Mouse (Mus musculus): ENCODE measurements around the gene Arid2.
"Not testable (repeated sequence)": the region's sequence is repeated elsewhere in the genome, so short reads cannot be mapped to it uniquely, and the experiment has no call there.

Arid2 gene

DNA sequence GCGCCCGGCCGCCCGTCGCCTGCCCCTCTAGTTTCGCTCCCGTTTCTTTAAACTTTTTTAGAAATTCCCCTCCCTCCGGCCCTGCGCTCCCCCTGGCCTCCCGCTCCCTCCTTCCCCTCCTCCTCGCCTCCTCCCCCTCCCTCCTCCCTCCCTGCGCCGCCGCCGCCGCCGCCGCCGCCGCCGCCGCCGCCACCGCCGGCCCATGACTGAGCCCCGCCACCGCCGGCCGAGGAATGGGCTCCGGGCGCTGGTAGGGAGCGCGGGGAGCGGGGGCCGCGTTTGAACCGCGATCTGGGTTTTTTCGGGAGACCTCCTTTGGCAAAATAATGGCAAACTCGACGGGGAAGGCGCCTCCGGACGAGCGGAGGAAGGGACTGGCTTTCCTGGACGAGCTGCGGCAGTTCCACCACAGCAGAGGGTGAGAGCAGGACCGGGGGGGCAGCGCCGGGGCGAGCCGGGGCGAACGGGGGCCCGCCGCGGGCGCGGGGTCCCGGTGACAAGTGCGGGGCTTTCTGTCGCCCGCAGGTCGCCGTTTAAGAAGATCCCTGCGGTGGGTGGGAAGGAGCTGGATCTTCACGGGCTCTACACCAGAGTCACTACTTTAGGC lies at the start of gene Arid2:
Arid2 (plus strand) TSS at position 150 of the 607 bp plus-strand sequence.
- peak; percentile 83 for DNase-seq (ENCODE audit: extremely low spot score, low spot score)

DNA sequence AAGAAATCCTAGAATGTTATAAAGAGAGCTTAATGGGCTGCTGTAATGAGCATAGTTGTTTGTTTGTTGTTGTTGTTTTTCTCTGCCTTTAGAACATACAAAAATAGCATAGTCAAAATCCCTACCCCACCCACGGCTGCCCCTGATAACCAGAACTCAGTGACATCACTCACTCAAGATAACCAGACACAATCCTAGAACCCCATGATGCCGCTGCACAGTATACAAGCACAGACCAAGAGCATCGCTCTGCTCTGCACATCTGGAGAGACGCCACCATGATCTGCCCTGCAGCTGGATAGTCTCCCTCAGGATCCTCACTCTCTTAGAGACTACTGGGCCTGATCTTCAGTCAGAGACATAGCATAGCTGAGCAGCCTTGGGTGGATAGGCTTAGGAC lies 49.2 kb upstream of the Arid2 start:
- no peak for DNase-seq (ENCODE audit: extremely low spot score, low spot score)

DNA sequence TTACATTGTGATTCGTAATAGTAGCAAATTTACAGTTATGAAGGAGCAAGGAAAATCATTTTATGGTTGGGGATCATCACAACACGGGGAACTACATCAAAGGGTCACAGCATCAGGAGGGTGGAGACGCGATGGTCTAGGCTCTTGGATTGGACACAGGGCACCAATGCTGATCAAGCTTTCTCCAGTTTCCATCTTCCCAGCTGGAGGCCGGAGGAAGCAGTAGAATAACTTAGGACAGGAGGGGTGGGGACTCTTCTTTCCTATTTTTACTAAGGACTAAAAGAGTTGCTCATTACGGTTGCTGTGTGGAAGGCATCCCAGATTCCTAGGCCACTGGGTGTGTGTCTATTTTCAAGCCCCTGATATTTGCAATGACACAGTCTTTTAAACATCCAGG lies 43.1 kb upstream of the Arid2 start:
- DNase-seq (ENCODE audit: extremely low spot score, low spot score), result no peak

DNA sequence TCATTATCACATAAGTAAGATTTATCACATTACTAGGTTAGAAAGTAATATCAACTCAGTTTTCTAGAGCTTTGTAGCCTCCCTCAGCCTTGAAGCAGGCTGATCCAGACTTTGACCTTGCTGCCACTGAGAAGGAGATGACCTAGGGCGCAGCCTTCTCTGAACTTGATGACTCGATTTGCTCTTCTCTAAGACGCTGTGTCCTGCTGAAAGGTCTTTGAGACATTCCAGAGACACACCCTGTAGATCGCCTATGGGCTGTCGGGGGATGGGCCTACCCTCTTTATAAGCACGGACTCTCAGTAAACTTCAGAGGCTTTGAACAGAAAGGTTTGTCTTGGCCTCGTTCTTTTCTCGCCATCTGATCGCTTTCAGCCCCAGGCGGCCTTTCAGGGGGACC lies 42.6 kb upstream of the Arid2 start:
- DNase-seq (ENCODE audit: extremely low spot score, low spot score), result not testable (repeated sequence)

DNA sequence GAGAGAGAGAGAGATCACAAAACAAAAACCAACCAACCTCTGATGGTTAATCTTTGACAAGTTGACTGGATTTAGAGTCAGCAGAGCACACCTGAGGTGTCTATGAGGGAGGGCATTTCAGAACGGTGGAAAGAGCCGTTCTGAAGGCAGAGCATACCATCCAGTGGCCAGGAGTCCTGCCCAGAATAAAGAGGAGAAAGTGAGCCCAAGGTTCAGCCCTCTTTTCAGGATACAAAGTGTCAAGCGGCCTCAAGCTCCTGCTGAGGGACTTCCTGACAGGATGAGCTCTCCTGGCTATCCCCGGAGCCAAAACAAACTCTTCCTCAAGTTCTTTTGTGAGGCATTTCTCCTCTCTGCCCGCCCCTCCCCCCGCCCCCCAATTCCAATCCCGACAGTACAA lies 33.5 kb upstream of the Arid2 start:
- DNase-seq (ENCODE audit: extremely low spot score, low spot score), result no peak

DNA sequence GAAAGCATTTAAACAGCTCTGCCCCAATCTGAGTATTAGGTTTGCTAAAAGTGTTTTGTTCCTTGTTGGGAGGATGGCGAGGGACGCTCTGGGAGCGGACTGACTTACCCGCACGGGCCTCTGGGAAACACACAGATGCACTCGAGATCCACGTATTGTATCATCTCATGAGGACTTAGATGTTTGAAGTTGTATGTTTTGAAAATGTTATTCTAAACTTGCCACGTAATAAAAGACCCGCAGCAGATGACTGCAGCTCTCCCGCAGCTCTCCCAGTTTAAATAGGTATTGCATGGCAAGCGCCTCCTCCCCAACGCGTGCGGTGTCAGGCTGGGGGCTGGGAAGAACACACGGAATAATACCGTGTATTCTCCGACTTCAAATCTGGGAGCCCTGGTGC lies 33.0 kb upstream of the Arid2 start:
- peak; percentile 34 for DNase-seq (ENCODE audit: extremely low spot score, low spot score)

DNA sequence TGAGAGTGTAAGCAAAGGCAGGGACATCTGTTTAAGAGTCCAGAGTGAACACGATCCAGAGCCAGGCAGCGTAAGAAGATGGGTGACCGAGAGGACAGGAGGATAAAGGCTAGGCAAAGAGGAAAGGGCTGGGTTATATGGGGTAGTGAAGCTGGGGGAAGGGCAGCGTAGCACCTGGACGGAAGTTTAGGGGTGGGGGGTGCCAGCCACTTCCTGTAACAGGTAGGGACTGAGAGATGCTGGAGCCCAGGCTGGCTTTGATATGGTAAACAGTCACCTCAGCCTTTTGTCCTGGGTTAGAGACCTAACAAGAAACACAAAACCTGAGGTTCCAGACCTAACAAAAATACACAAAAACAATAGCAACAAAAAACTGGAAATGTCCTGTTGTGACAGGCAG lies 29.5 kb upstream of the Arid2 start:
- no peak for DNase-seq (ENCODE audit: extremely low spot score, low spot score)

DNA sequence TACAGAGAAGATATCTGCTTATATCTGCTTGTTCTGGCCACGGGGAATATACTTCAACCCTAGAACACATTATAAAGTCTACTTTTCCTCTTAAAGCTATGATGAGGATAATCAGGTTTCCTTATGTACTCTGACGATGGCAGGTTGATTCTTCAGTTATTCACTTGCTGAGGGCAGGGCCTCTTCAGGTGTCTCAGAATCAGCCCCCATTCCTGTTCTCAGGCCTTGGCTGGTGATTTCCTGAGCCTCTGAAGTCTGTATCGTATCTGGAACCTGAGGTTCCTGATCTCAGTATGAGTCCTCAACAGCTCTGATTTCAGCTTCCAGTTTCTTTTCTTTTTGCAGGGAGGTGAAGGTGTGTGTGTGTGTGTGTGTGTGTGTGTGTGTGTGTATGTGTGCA lies 22.7 kb upstream of the Arid2 start:
- DNase-seq (ENCODE audit: extremely low spot score, low spot score), result no peak

DNA sequence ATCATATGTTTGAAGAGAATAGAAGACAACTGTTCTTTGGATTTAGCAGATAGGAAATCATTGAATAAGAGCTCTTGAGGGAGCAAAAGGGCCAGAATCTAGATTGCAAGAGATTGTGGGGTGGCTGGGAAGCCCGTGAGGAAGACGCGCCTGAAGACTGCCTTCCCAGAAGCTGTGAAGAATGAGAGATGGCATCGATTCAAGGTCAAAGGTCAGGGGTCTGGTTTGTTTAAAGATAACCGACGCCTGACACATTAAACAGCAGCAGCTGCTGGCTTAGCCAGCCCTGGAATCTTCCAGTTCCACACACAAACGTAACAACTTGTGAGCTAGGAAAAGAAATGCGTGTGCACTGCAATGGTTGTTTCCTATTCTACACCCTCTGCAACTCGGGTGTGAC lies 19.4 kb upstream of the Arid2 start:
- DNase-seq (ENCODE audit: extremely low spot score, low spot score), result no peak

DNA sequence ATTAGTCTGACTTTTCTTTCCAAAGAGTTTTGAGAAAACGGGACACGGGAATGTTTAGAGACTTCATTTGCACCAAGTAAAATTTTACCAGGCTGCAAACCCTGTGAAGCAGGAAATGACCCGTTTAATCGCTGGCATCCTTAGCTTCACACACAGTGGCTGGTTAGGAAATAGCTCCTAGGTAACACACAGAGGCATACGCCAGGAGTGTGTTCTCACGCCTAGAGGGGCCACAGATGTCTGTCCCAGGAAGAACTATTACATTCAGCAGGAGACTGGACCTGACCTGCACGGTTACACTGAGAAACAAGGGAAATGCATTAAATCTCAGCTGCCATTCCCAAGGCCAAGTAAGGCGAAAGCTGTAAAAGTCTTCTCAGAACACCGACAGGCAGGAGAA lies 18.7 kb upstream of the Arid2 start:
- DNase-seq (ENCODE audit: extremely low spot score, low spot score), result no peak

DNA sequence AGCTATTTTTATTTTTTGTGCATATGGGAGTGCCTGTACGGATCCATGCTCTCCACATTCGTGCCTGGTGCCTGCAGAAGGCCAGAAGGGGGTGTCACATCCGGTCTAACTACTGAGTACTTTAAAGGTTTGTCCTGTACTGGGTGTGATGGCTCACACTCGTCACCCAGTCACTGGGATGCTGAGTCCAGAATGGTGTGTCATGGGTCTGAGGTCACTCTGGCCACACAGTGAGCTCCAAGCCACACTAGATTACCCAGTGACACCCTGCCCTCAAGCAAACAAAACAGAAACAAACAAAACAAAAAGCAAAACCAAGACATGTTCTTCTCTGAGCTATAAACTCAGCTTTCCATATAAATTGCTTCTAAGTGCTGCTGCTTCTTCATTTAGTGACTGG lies 17.9 kb upstream of the Arid2 start:
- DNase-seq (ENCODE audit: extremely low spot score, low spot score), result no peak

DNA sequence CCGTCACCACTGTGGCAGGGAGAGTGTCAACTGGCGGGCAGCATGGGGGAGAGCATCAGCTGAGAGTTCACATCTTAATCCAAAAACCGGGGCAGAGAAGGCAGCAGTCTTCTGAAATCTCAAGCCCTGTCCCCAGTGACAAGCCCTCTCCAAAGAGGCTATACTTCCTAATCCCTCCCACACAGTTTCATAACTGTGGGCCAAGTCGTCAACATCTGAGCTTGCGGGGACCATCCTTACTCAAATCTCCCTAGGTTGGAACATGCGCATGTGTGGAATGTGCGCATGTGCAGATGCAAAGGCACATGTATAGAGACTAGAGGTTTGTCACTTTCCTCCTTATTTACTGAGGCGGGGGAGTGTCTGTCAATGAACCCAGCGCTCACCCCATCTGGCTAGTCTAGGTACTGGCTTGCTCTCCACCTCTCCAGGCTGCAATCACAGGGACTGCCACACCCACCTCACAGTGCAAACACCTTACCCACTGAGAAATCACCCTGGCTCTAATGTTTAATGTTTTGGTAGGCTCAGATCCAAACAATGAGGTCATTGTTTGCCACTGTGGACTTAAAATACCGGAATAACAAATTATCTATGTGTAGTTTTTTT lies 16.9 kb upstream of the Arid2 start:
- no peak for DNase-seq (ENCODE audit: extremely low spot score, low spot score)

DNA sequence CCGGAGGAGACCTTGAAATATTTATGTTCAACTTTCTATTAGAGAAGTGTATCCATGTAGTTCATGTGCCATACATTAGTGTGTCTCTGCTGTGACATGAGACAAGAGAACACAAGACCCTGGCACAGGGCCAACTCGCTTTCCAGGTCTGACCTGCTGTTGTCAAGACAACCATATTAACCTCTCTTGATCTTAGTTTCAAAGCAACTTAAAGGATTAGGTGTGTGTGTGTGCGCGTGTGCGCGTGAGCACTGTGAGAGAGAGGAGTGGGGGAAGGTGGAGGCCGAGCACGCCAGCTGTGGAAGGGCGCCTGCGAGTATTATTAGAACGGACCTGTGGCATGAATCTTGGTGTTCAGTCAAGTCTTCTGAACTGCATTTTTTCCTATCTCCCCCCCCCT lies 15.0 kb upstream of the Arid2 start:
- DNase-seq (ENCODE audit: extremely low spot score, low spot score), result no peak

DNA sequence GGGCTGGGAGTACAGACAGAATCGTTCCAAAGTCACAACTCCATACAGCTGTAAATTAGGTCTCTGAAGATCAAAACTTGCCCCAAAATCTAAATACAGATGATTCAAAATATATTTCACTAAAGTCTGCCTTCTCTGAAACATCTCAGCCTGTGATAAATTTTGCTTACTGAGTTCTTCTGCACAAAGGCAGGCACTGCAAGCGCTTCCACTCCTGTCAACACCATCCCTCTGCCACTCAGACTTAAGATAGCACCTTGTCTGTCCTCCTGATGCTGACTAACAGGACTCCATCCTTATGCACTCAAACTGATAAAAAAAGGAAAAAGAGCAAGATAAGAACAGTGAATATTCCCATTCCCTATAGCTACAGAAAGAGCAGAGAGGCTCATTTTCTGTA lies 13.0 kb upstream of the Arid2 start:
- DNase-seq (ENCODE audit: extremely low spot score, low spot score), result no peak

DNA sequence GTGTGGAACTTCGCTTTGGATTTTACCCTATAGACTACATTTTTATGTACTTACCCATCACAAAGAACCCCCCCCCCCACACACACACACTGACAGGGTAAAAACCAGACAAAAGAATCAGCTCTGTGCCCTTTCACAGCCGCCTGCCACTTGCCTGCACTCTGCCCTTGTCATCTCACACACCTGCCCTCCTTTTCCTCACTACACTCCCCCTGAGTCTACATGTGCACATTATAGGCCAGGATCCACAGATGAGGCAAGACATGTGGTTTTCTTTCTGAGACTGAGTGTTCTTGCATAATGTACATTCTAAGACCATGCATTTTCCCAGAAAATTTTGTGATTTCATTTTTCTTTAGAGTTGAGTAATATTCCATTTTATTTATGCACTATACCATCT lies 12.1 kb upstream of the Arid2 start:
- no peak for DNase-seq (ENCODE audit: extremely low spot score, low spot score)

DNA sequence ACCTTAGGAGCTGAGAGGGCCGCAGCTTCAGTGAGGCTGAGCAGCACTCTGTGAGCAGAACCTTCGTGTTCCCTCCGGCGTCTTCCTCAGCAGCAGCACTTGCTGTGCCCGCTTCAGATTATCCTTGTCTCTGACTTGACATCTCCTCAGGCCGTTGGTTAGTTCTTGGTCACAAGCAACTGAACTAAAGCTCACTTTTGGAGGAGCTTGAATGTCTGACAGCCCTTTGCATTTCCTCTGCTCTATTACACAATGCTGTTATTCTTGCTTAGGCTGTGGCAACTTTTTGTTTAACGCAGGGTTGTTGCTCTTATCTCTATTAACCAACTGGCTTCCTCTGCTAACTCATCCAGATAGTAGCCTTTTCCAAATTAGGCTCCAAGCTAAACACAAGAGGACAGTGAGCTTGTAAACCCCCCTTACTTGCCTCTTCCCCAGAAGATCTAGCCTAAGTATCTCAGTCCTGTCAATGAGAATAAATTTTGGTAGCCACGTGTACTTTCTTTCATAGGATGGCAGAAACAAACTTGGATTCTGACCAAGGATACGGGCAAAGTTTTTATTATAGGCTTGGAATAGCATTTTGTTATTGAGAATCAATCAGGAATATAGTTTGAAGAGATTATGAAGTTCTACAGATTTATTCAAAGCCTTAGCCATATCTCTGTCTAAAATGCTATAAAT lies 11.4 kb upstream of the Arid2 start:
- no peak for DNase-seq (ENCODE audit: extremely low spot score, low spot score)

DNA sequence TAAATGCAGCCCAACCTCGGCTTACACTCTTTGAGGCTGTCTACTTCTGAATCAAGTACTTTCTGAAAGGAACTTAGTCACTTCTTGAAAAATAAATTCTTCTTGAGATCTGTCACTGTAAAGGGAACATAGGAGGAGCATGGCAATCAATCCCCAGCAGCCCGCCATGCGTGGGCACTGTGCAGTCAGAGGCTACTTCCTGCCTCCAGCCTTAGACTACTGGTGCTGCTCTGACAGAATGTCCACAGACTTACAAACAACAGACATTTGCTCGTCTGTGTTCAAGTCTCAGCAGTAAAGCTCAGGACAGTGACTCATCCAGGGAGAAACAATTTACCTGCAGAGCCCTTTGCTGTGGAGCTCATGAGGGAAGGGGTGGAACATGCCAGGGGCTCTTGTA lies 10.3 kb upstream of the Arid2 start:
- DNase-seq (ENCODE audit: extremely low spot score, low spot score), result no peak

DNA sequence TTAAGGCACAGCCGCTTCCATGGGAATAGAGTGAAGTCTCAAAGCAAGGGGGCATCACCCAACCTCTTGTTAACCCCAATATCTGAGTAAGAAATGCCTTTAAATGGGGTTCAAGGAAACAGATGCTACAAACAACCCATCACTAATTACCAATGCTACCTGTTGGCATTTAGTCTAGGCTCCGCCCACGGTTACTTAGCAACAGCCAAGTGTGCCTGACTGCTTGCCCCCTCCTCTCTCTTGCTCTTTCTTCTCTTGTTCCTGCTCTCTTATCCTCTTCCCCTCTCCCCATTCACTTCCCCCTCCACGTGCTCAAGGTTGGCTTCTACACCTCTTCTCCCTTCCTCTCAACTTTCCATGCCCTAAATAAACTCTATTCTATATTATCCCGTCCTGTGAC lies 6.1 kb upstream of the Arid2 start:
- no peak for DNase-seq (ENCODE audit: extremely low spot score, low spot score)

DNA sequence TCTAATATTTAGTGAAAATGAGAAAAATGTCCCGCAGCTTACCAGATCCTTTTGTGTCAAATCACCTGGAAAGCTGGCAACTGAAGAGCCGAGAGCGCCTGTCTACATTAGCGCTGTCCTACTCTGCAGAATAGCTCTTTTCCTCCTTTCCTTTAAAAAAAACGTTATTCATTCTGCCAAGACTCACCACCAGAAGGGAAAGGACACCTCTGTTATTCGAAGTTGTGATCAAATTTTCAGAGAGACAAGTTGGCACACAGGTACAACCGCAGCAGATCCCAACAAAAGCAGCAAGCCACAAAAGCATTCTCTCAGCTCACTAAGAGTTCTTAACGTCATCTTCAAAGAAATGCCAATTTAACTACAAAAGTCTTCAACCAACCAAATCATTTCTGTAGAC lies 4.2 kb upstream of the Arid2 start:
- no peak for DNase-seq (ENCODE audit: extremely low spot score, low spot score)

DNA sequence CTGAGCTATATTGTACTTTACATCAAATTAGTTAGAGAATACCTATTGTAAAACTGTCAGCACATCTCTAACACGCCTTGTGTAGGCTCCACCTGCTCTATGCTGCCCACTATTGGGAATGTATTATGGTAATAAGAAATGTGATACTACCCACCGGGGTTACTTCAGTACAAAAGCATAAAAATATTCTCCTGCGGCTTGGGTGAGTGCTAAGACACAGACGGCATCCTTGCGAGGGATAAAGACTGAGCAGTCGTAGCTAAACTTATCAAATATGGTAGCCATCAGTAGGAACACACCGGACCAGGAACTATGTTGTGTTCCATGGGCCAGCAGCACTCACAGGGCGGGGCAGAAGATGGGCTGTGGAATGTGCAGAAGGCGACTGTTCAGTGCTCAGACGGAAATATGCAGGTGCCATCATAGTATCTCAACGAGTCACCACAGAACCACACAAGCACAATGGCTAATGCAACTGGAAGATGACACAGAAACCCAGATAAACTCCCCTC lies 3.3 kb upstream of the Arid2 start:
- DNase-seq (ENCODE audit: extremely low spot score, low spot score), result peak; percentile 46

DNA sequence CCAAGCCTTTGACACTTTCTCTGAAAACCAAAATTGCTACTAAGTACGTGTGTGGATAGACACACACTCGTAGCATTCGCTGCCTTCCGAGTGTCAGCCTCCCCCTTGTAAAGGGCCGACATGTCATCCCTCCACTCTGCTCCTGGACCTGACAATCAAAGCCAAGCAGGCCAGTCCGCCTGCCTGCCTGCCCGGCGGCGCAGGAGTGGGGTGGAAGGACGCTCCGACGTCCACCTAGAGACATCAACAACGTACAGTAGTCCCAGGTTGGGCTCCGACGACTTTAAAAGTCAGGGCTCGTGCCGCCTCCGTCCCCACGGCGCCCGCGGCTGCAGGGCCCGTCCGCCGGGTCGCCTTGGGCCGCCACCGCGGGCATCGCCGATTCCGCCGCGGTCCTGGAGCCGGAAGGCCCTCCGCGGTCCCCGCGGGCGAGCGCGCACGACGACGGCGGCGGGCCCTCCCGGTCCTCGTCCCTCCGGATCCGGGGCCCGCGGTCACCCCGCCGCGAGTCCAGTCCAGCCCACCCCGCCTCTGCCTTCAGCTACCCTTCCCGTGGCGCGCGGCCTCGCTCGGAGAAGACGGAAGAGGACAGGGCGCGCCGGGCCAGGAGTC lies 2.5 kb upstream of the Arid2 start:
- peak; percentile 75 for DNase-seq (ENCODE audit: extremely low spot score, low spot score)

DNA sequence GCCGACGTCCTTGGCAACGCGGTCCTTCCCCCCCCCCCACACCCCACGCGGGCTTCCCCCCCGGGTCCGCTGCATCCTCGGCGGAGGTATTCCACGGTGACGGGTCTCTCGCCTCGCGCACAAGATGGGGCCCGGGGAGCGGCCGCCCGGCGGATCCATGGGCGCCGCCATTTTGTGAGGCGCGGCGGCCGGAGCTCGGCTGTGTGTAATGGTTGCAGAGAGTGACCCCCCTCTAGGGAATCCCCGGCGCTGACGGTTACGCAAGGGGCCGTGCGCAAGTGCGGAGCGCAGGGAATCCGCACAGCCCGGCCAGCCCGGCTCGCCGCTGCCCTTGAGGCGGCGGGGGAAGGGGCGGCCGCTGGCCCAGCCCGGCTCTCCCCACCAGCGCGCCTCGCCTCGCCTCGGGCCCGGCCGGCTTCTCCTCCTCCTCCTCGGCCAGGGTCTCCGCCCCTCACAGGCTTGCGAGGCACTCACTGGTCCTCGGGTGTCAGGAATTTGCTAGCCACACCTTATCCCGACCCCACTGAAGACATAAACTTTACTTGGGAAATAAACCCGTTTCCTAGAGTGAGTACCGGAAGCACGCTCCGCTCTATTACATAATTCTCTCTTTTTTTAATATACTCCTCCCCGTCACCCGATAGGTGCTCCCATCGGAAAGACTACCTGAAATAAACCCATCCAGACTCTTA lies 1.8 kb upstream of the Arid2 start:
- peak; percentile 92 for DNase-seq (ENCODE audit: extremely low spot score, low spot score)
